Mouse (Mus musculus): ENCODE measurements at regions not wholly inside any gene's neighbourhood (a gene's known extent, or its start where the extent isn't known, plus 50 kb on each side); places are given as distances from the start of the nearest gene placed in this dataset.

- no peak for DNase-seq (ENCODE audit: low spot score)
Measured at GRCm38 (mm10) chr15:61927385-61928120, 1004.7 kb upstream of the A1bg start.

- DNase-seq (ENCODE audit: low spot score), result no peak
Measured at GRCm38 (mm10) chr15:61920041-61920440, 997.2 kb upstream of the A1bg start.

GRCm38 (mm10) chr15:61913546-61914160, 990.8 kb upstream of the A1bg start:
- DNase-seq (ENCODE audit: low spot score), result no peak

GRCm38 (mm10) chr15:61905165-61905845, 982.5 kb upstream of the A1bg start:
- no peak for DNase-seq (ENCODE audit: low spot score)

GRCm38 (mm10) chr15:61899809-61900208, 977.0 kb upstream of the A1bg start:
- no peak for DNase-seq (ENCODE audit: low spot score)

- no peak for DNase-seq (ENCODE audit: low spot score)
Measured at GRCm38 (mm10) chr15:61897566-61897965, 974.8 kb upstream of the A1bg start.

GRCm38 (mm10) chr15:61890330-61890729, 967.5 kb upstream of the A1bg start:
- DNase-seq (ENCODE audit: low spot score), result no peak

GRCm38 (mm10) chr15:61888569-61889326, 965.9 kb upstream of the A1bg start:
- no peak for DNase-seq (ENCODE audit: low spot score)

GRCm38 (mm10) chr15:61879408-61879807, 956.6 kb upstream of the A1bg start:
- no peak for DNase-seq (ENCODE audit: low spot score)

- DNase-seq (ENCODE audit: low spot score), result no peak
Measured at GRCm38 (mm10) chr15:61873047-61873446, 950.2 kb upstream of the A1bg start.

GRCm38 (mm10) chr15:61860759-61861158, 937.9 kb upstream of the A1bg start:
- no peak for DNase-seq (ENCODE audit: low spot score)

- DNase-seq (ENCODE audit: low spot score), result no peak
Measured at GRCm38 (mm10) chr15:61855880-61856279, 933.1 kb upstream of the A1bg start.

GRCm38 (mm10) chr15:61812671-61813070, 889.9 kb upstream of the A1bg start:
- DNase-seq (ENCODE audit: low spot score), result no peak

- no peak for DNase-seq (ENCODE audit: low spot score)
Measured at GRCm38 (mm10) chr15:61805379-61805778, 882.6 kb upstream of the A1bg start.

- no peak for DNase-seq (ENCODE audit: low spot score)
Measured at GRCm38 (mm10) chr15:61800155-61800554, 877.3 kb upstream of the A1bg start.

- DNase-seq (ENCODE audit: low spot score), result no peak
Measured at GRCm38 (mm10) chr15:61797827-61798226, 875.0 kb upstream of the A1bg start.

- DNase-seq (ENCODE audit: low spot score), result no peak
Measured at GRCm38 (mm10) chr15:61794506-61794905, 871.7 kb upstream of the A1bg start.

GRCm38 (mm10) chr15:61789847-61790562, 867.2 kb upstream of the A1bg start:
- DNase-seq (ENCODE audit: low spot score), result no peak

GRCm38 (mm10) chr15:61787046-61787445, 864.2 kb upstream of the A1bg start:
- no peak for DNase-seq (ENCODE audit: low spot score)

GRCm38 (mm10) chr15:61781531-61781930, 858.7 kb upstream of the A1bg start:
- no peak for DNase-seq (ENCODE audit: low spot score)

GRCm38 (mm10) chr15:61772996-61773395, 850.2 kb upstream of the A1bg start:
- no peak for DNase-seq (ENCODE audit: low spot score)

Data from heart, adult 8-10 months (tissue).